9 mouse cellular contexts compared by ENCODE assay signal in the genomic region with DNA sequence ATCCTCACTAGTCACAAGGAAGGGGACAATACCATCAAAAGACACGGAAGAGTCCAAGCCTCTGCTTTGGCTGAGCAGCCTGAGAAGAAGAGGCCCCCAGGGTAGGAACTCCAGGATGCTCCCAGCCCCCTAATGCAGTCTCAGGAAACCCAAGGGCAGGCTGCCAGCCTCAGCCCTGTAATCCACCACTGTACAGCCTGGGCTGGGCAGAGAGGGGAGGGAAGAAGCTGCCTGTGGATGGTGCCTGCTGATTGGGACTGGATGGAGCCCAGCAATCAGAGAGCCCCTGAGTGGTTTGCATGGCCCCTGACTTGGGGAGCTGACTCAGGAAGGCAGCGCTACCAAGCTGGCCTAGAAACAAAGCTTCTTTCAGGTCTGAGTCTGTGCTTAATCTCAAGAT.
A peak's percentile ranks its signal among the peaks of the same experiment; 100 is the strongest.
DNase-seq lines count a peak whose midpoint lies in the region; ATAC-seq and TF ChIP-seq lines count a peak whose summit lies in the region.
"Had no signal": no experiment of that assay in that cellular context is flagged by ENCODE, and none has a peak within 500 bp of the region (broad histone marks: within the 10 kb centered on the region; RNA-seq: fewer than 3 reads in every experiment).

No protein-coding gene starts in this region.

- no peak overlapping the region for H3K4me2 ChIP-seq in heart, embryonic 11.5 days
- H3K4me2 ChIP-seq in lung, embryonic 14.5 days: no peak overlapping the region
- H3K4me2 ChIP-seq in forebrain, embryonic 16.5 days (ENCODE audit: low read length): no peak overlapping the region
- no peak overlapping the region for H3K4me2 ChIP-seq in midbrain, postnatal 0 days (ENCODE audit: low read depth, low read length, poor library complexity, severe bottlenecking)
- H3K4me2 ChIP-seq: limb, embryonic 12.5 days had no signal

- no peaks in the 10 kb centered on the region for H3K36me3 ChIP-seq in heart, embryonic 11.5 days (ENCODE audit: control insufficient read depth, insufficient read depth, low read length)
- H3K36me3 ChIP-seq in lung, embryonic 14.5 days (ENCODE audit: insufficient read depth): no peaks in the 10 kb centered on the region
- H3K36me3 ChIP-seq in forebrain, embryonic 16.5 days (ENCODE audit: control insufficient read depth, insufficient read depth): no peaks in the 10 kb centered on the region
- H3K36me3 ChIP-seq in midbrain, postnatal 0 days (ENCODE audit: insufficient read depth, low read length): no peaks in the 10 kb centered on the region
- H3K36me3 ChIP-seq: limb, embryonic 12.5 days had no signal

- TF ChIP-seq CTCF in lung, embryonic 14.5 days (IDR thresholded peaks at IDR 0.05; ENCODE audit: low read depth): no peak
- no peak for TF ChIP-seq CTCF in midbrain, postnatal 0 days (IDR thresholded peaks at IDR 0.05)

- DNase-seq in heart, adult 18-20 months: no peak
- peak; percentile 80 for DNase-seq in lung, embryonic 14.5 days
- no peak for DNase-seq in lung, adult 18-20 months
- peak; percentile 65 for DNase-seq in midbrain, postnatal 0 days (ENCODE audit: low spot score)
- no peak for DNase-seq in spleen, postnatal 10 days (ENCODE audit: low spot score in 2 of 2)
- no peak for DNase-seq in frontal cortex, adult 2 months (ENCODE audit: extremely low spot score in 1 of 2, low spot score in 1 of 2)

- H3K27ac ChIP-seq in heart, embryonic 11.5 days (ENCODE audit: low read depth, low read length): peak overlapping the region; percentile 41; the same call in 1 of the 2 replicates
- 0 out of 2 replicates have a peak overlapping the region, but pooled peaks have one; percentile 4 for H3K27ac ChIP-seq in lung, embryonic 14.5 days (ENCODE audit: low read depth)
- H3K27ac ChIP-seq in forebrain, embryonic 16.5 days (ENCODE audit: low read length): no peak overlapping the region
- no peak overlapping the region for H3K27ac ChIP-seq in midbrain, postnatal 0 days (ENCODE audit: low read depth, low read length)
- H3K27ac ChIP-seq: limb, embryonic 12.5 days had no signal

- no peaks in the 10 kb centered on the region for H3K9me3 ChIP-seq in heart, embryonic 11.5 days (replicated peaks; ENCODE audit: control insufficient read depth, low read length)
- no peaks in the 10 kb centered on the region for H3K9me3 ChIP-seq in lung, embryonic 14.5 days (ENCODE audit: low read depth, low read length)
- no peaks in the 10 kb centered on the region for H3K9me3 ChIP-seq in forebrain, embryonic 16.5 days (ENCODE audit: control insufficient read depth, low read length)
- H3K9me3 ChIP-seq in midbrain, postnatal 0 days (ENCODE audit: low read length): no peaks in the 10 kb centered on the region
- H3K9me3 ChIP-seq: limb, embryonic 12.5 days had no signal

- no peak overlapping the region for H3K9ac ChIP-seq in heart, embryonic 11.5 days (ENCODE audit: low read depth, low read length)
- no peak overlapping the region for H3K9ac ChIP-seq in lung, embryonic 14.5 days
- no peak overlapping the region for H3K9ac ChIP-seq in forebrain, embryonic 16.5 days (replicated peaks; ENCODE audit: low read depth, low read length)
- no peak overlapping the region for H3K9ac ChIP-seq in midbrain, postnatal 0 days (replicated peaks; ENCODE audit: low read length, poor library complexity, severe bottlenecking)
- H3K9ac ChIP-seq: limb, embryonic 12.5 days had no signal

- no peak overlapping the region for H3K4me3 ChIP-seq in heart, embryonic 11.5 days (ENCODE audit: low read depth, low read length)
- H3K4me3 ChIP-seq in lung, embryonic 14.5 days (ENCODE audit: low read depth, low read length): no peak overlapping the region
- no peak overlapping the region for H3K4me3 ChIP-seq in forebrain, embryonic 16.5 days (replicated peaks; ENCODE audit: low read length)
- no peak overlapping the region for H3K4me3 ChIP-seq in midbrain, postnatal 0 days (ENCODE audit: low read depth, low read length)
- H3K4me3 ChIP-seq: limb, embryonic 12.5 days had no signal

- H3K4me1 ChIP-seq in heart, embryonic 11.5 days (ENCODE audit: control insufficient read depth, insufficient read depth, low read length): peaks cover 17% of the 10 kb centered on the region
- H3K4me1 ChIP-seq in lung, embryonic 14.5 days (ENCODE audit: insufficient read depth): peaks cover 11% of the 10 kb centered on the region
- peaks cover 13% of the 10 kb centered on the region for H3K4me1 ChIP-seq in forebrain, embryonic 16.5 days (replicated peaks; ENCODE audit: control insufficient read depth, insufficient read depth, low read length)
- peaks cover 4% of the 10 kb centered on the region; the same call in 1 of the 2 replicates for H3K4me1 ChIP-seq in midbrain, postnatal 0 days (ENCODE audit: insufficient read depth, low read length)

- H3K27me3 ChIP-seq in heart, embryonic 11.5 days (ENCODE audit: control insufficient read depth, insufficient read depth, low read length): no peaks in the 10 kb centered on the region
- peaks cover 16% of the 10 kb centered on the region for H3K27me3 ChIP-seq in lung, embryonic 14.5 days (ENCODE audit: insufficient read depth, low read length)
- H3K27me3 ChIP-seq in forebrain, embryonic 16.5 days (replicated peaks; ENCODE audit: control insufficient read depth, insufficient read depth, low read length): no peaks in the 10 kb centered on the region; the same call in 1 of the 2 replicates
- H3K27me3 ChIP-seq in midbrain, postnatal 0 days (ENCODE audit: insufficient read depth, low read length): no peaks in the 10 kb centered on the region

- 34% methylated on average over 2 of the region's 2 CpGs for WGBS in heart, embryonic 11.5 days (ENCODE audit: insufficient replicate concordance)
- 51% methylated on average over 2 of the region's 2 CpGs for WGBS in lung, embryonic 14.5 days
- 29% methylated on average over 2 of the region's 2 CpGs for WGBS in forebrain, embryonic 16.5 days
- WGBS in midbrain, postnatal 0 days: 35% methylated on average over 2 of the region's 2 CpGs

- 0 out of 2 replicates have a peak, but pooled peaks have one; percentile 49 for ATAC-seq in heart, embryonic 11.5 days (replicated peaks; ENCODE audit: insufficient number of reproducible peaks, low FRiP score, low TSS enrichment)
- ATAC-seq in lung, embryonic 14.5 days (ENCODE audit: insufficient read depth): peak; percentile 83
- ATAC-seq in forebrain, embryonic 16.5 days: peak; percentile 89
- ATAC-seq in midbrain, postnatal 0 days (ENCODE audit: low FRiP score): no peak

Comparison
In these comparisons a context has a peak if more than half of its experiments do, and no peak if none do; other contexts are left out.
1. DNase-seq: peak in lung, embryonic 14.5 days (single experiment) and midbrain, postnatal 0 days (single experiment); none in heart, adult 18-20 months (0 of 2), lung, adult 18-20 months (0 of 2), spleen, postnatal 10 days (0 of 2) and frontal cortex, adult 2 months (0 of 2).
2. H3K27ac ChIP-seq: peak in heart, embryonic 11.5 days (single experiment) and lung, embryonic 14.5 days (single experiment); none in forebrain, embryonic 16.5 days (single experiment) and midbrain, postnatal 0 days (single experiment).